Mouse (Mus musculus) heart, embryonic 16.5 days (tissue): ENCODE measurements around the gene Arid1a. TPM values are rescaled to one million over a fixed set of nuclear protein-coding genes. Genes with fewer than 3 reads are reported as not detected.
A peak's percentile ranks its signal among the peaks of the same experiment; 100 is the strongest.

ENCODE experiments used
- ATAC-seq: fragments of 200-750 bp; cut with Nextera tagmentation; replicated peaks from 2 replicates; pipeline ENCODE4 v1.8.0; 2017; ENCODE audit warnings: moderate number of reproducible peaks; ENCODE audit not compliant: insufficient read depth, low FRiP score; ENCODE audit errors: extremely low read depth
- H3K27ac ChIP-seq: fragments of 300-500 bp; sonication (generic); 2 replicates; pipeline ENCODE4 v1.5.1; 2014; ENCODE audit warnings: mild to moderate bottlenecking, low read length, control low read depth, moderate library complexity
- H3K27me3 ChIP-seq: fragments of 300-500 bp; sonication (generic); 2 replicates; pipeline ENCODE4 v1.6.1; 2014; ENCODE audit warnings: low read length, mixed read lengths; ENCODE audit not compliant: control insufficient read depth, insufficient read depth
- H3K36me3 ChIP-seq: fragments of 300-500 bp; sonication (generic); 2 replicates; pipeline ENCODE4 v1.6.1; 2014; ENCODE audit not compliant: control insufficient read depth, insufficient read depth
- H3K4me1 ChIP-seq: fragments of 300-500 bp; sonication (generic); 2 replicates; pipeline ENCODE4 v1.6.1; 2014; ENCODE audit warnings: low read length, mixed read lengths; ENCODE audit not compliant: control insufficient read depth, insufficient read depth
- H3K4me2 ChIP-seq: fragments of 300-500 bp; sonication (generic); 2 replicates; pipeline ENCODE4 v1.6.1; 2014; ENCODE audit warnings: low read depth, mild to moderate bottlenecking, control low read depth, low read length
- H3K4me3 ChIP-seq: fragments of 300-500 bp; sonication (generic); 2 replicates; pipeline ENCODE4 v1.5.1; 2014; ENCODE audit warnings: mild to moderate bottlenecking, control low read depth, low read length
- H3K9ac ChIP-seq: fragments of 300-500 bp; sonication (generic); 2 replicates; pipeline ENCODE4 v1.6.1; 2014; ENCODE audit warnings: low read length, control low read depth
- H3K9me3 ChIP-seq: fragments of 300-500 bp; sonication (generic); replicated peaks from 2 replicates; pipeline ENCODE4 v1.6.1; 2016; ENCODE audit warnings: low read length; ENCODE audit not compliant: control insufficient read depth
- WGBS: fragments of 180-500 bp; shearing (Covaris S2); extraction: QIAGEN DNeasy Blood & Tissue Kit; methylation state at CpG from one replicate; pipeline ENCODE4 v1.1.7; 2014; 5-methylcytosine and 5-hydroxymethylcytosine counted together
- polyA plus RNA-seq: library from polyadenylated mRNA; unstranded; fragments of >200 nt; fragmentation: Nextera tagmentation; extraction: Ambion mirVana; gene quantifications from 2 replicates; pipeline ENCODE4 v1.2.1, GENCODE M21; 2015

Arid1a gene
- polyA plus RNA-seq, 1 experiment from 2014 or later, result 18.8 TPM

DNA sequence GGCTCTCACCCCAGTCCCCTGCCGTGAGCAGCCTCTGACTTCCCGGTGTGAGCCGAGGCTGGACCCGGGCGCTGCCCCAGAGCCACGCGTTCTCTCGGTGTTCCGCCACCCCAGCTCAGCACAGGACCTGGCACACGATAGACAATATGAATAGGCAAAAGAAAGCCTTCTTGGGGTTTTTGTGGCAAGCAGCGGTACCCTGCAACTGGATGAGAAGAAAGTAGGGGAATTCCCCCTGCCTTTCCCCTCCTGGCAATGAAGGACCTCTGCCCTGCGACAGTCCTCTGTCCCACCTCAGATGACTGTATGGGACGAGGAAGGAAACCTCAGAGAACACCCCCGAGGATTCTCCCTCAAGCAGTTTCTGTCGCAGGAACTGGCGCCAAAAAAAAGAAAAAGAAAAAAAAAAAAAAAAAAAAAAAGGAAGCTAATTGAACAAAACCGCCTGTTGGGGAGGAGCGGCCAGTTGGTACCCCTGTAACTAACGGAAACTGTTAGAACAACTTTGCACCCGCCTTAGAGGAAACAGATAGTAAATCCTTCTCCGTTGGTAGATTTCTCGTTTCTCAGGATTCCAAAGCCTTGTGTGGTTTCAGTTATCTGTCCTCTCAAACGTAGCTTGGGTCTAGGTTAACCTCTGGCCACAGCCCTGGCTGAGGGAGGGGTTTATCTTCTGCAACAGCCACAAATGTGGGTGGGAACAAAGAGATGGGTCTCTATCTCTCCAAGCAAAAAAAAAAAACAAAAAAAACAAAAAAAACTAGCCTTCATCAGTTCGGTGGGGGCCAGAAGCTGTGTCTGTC is 83.5 kb downstream of the Arid1a start:
- Histone ChIP-seq H3K4me3 (peak overlapping the region; percentile 83), H3K27me3 (no peaks in the 10 kb centered on the region), H3K4me1 (peaks cover 55% of the 10 kb centered on the region), H3K27ac (peak overlapping the region; percentile 100), H3K9ac (peak overlapping the region; percentile 91), H3K4me2 (peak overlapping the region; percentile 91), H3K9me3 (no peaks in the 10 kb centered on the region), H3K36me3 (no peaks in the 10 kb centered on the region)
- WGBS, result 1% methylated on average over 24 of the region's 24 CpGs
- peak; percentile 24 for ATAC-seq

- Histone ChIP-seq H3K36me3 (no peaks in the 10 kb centered on the region), H3K4me1 (peaks cover 55% of the 10 kb centered on the region), H3K4me3 (peak within 1 kb of the TSS; percentile 83), H3K9me3 (no peaks in the 10 kb centered on the region), H3K27me3 (no peaks in the 10 kb centered on the region), H3K4me2 (peak within 1 kb of the TSS; percentile 91), H3K27ac (peak within 1 kb of the TSS; percentile 100), H3K9ac (peak within 1 kb of the TSS; percentile 91)
- WGBS, result under 1% methylated on average over 69 of the region's 76 CpGs
- ATAC-seq, result peak; percentile 90
These were observed 84.4 kb downstream of the Arid1a start, which contains the start of gene Pigv for GRCm38 (mm10) chr4:133671881-133672844. Gene Pigv, minus strand, starts transcription at chr4:133672647.

DNA sequence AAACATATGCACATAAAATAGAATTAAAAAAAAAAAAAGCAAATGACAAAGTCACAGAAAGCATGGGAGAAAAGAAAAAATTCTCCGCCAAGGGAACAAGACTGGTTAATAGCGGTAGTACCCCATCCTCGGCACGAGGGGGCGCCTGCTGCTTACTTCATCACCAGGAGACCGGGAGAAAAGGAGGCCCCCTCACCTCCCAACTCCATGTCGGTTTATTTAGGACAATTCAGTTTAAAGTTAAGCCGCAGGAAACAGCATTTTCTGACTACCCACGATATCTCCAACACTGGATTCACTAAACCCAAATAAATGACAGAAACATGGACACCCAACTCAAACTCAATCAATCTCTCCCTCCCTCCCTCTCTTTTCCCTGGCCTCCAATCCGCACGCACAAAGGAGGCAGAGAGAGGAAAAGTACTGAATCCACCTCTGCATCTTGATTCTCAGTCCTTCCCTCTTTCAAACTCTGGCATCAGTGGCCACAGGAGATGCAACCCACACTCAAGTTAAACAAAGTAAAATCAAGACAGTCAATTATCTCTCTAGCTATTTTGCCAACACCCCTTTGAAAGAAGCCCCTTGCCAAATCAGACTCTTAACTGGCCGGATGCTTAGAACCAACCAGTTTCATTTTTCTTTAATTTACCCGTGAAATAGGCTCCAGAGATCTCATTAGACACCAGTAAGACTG is 85.2 kb downstream of the Arid1a start:
- peaks cover 49% of the 10 kb centered on the region for H3K4me1 ChIP-seq
- H3K36me3 ChIP-seq, result no peaks in the 10 kb centered on the region
- WGBS, result 3% methylated on average over 13 of the region's 13 CpGs
- H3K27me3 ChIP-seq, result no peaks in the 10 kb centered on the region
- H3K9ac ChIP-seq, result peak overlapping the region; percentile 91
- H3K4me2 ChIP-seq, result peak overlapping the region; percentile 91
- peak overlapping the region; percentile 83 for H3K4me3 ChIP-seq
- no peaks in the 10 kb centered on the region for H3K9me3 ChIP-seq
- H3K27ac ChIP-seq, result peak overlapping the region; percentile 100
- ATAC-seq, result no peak

DNA sequence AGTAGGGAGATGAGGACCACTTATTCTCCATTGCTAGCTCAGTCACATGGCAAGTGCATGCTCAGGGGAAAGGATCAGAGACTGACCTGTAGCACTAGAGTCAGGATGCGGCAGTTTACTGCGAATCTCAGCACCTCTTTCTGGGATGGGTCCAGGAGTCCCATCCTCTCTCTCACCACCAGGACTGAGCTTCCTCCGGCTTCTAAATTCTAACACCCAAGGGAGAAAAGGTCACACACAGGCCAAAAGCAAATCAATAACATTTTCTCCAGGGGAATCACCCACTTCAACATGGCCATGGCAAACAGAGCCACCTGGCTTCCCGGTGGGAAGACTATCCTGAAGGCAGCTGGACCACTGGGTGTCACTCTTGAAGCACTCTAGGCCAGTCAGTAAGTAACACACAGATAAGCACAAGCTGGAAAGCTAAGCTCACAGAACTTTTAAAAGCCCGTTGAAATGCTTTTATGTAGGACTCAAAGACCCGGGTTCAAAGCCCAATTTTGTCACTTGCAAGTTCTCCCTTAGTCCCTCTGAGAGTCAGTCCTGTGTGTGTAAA is 86.8 kb downstream of the Arid1a start:
- H3K27me3 ChIP-seq, result no peaks in the 10 kb centered on the region
- H3K36me3 ChIP-seq, result peaks cover 3% of the 10 kb centered on the region; the same call in 1 of the 2 replicates
- no peak overlapping the region for H3K4me3 ChIP-seq
- peaks cover 37% of the 10 kb centered on the region for H3K4me1 ChIP-seq
- H3K27ac ChIP-seq, result no peak overlapping the region
- 0 out of 2 replicates have a peak overlapping the region, but pooled peaks have one; percentile 36 for H3K9ac ChIP-seq
- 49% methylated on average over 6 of the region's 6 CpGs for WGBS
- no peak overlapping the region for H3K4me2 ChIP-seq
- H3K9me3 ChIP-seq, result no peaks in the 10 kb centered on the region
- no peak for ATAC-seq

DNA sequence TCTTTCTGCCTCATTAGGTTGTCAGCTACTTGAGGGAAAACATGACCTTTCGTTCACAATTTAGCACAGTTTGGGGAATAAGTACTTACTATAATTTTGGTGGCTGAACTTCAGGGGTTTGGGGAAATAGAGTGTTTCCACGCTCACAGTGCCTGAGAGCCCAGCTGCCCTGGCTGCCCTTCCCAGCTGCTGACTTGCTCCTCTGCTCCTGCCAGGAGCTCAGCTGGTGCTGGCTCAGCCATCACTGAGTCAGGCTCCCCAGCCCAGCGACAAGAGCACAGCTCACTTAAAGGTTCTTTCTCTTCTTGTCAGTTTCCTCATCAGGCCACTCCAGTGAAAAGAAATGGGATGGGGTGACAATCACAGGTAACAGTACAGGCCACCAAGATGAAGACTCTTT is 88.0 kb downstream of the Arid1a start:
- 70% methylated on average over 3 of the region's 3 CpGs for WGBS
- H3K36me3 ChIP-seq, result peaks cover 7% of the 10 kb centered on the region
- H3K4me1 ChIP-seq, result peaks cover 25% of the 10 kb centered on the region
- no peak overlapping the region for H3K4me2 ChIP-seq
- H3K27ac ChIP-seq, result no peak overlapping the region
- no peak overlapping the region for H3K9ac ChIP-seq
- H3K9me3 ChIP-seq, result no peaks in the 10 kb centered on the region
- no peaks in the 10 kb centered on the region for H3K27me3 ChIP-seq
- no peak for ATAC-seq
- no peak overlapping the region for H3K4me3 ChIP-seq

- peaks cover 13% of the 10 kb centered on the region for H3K36me3 ChIP-seq
- H3K4me1 ChIP-seq, result peaks cover 17% of the 10 kb centered on the region
- no peaks in the 10 kb centered on the region for H3K9me3 ChIP-seq
- 65% methylated on average over 6 of the region's 6 CpGs for WGBS
- no peak for ATAC-seq
- H3K4me3 ChIP-seq, result no peak overlapping the region
- no peak overlapping the region for H3K4me2 ChIP-seq
- H3K27ac ChIP-seq, result peak overlapping the region; percentile 41; the same call in 1 of the 2 replicates
- no peaks in the 10 kb centered on the region for H3K27me3 ChIP-seq
- H3K9ac ChIP-seq, result no peak overlapping the region
These were observed 90.4 kb downstream of the Arid1a start for GRCm38 (mm10) chr4:133666199-133666598.

DNA sequence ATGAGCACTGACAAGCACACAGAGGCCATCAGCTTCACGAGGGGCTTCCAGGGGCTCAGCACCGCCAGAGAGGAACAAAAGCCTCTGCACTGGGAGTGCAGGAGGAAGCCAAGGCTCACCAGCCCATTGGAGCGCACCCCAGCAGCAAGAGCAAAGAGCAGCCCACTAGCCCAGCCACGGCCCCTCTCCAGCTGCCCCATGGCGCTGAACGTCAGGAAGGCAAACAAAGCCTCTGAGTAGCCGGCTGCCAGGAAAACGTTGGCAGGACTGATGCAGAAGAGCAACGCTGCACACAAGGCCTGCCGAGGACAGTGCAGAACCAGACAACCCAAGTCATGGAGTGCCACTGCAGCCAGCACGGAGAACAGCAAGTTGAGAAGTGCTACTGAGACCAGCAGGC is 91.5 kb downstream of the Arid1a start:
- ATAC-seq, result no peak
- no peaks in the 10 kb centered on the region for H3K27me3 ChIP-seq
- no peak overlapping the region for H3K4me2 ChIP-seq
- no peak overlapping the region for H3K27ac ChIP-seq
- 65% methylated on average over 11 of the region's 11 CpGs for WGBS
- no peak overlapping the region for H3K9ac ChIP-seq
- no peak overlapping the region for H3K4me3 ChIP-seq
- no peaks in the 10 kb centered on the region for H3K9me3 ChIP-seq
- peaks cover 19% of the 10 kb centered on the region for H3K4me1 ChIP-seq
- peaks cover 13% of the 10 kb centered on the region for H3K36me3 ChIP-seq

GRCm38 (mm10) chr4:133662945-133663344 is 93.6 kb downstream of the Arid1a start:
- Histone ChIP-seq H3K4me2 (no peak overlapping the region), H3K27me3 (no peaks in the 10 kb centered on the region), H3K9me3 (no peaks in the 10 kb centered on the region), H3K36me3 (peaks cover 13% of the 10 kb centered on the region), H3K27ac (no peak overlapping the region), H3K4me3 (no peak overlapping the region), H3K9ac (no peak overlapping the region), H3K4me1 (peaks cover 29% of the 10 kb centered on the region)
- 59% methylated on average over 8 of the region's 8 CpGs for WGBS
- no peak for ATAC-seq
